Mouse (Mus musculus) MEL (cell line): ENCODE results near the gene Dennd1a. TPM values are rescaled to one million over a fixed set of nuclear protein-coding genes. Genes with fewer than 3 reads are reported as not detected.

Experiments used
- DNase-seq: peaks from one replicate; pipeline ENCODE4 v3.0.0; 2011; ENCODE audit warnings: low read depth, low spot score
- H3K27ac ChIP-seq: 2 replicates; pipeline ENCODE4 v1.5.1; 2012; ENCODE audit warnings: low read depth, mild to moderate bottlenecking, control low read depth, low read length, moderate library complexity; ENCODE audit not compliant: control insufficient read depth
- H3K27me3 ChIP-seq, 2 experiments: fragments of 150-350 bp in 1 of 2; sonication (generic) in 1 of 2; 2 replicates each; pipeline ENCODE4 v1.6.1; 2012; ENCODE audit warnings: low read length in 2 of 2, mild to moderate bottlenecking in 2 of 2, improper control_type of control experiment in 1 of 2, moderate library complexity in 1 of 2; ENCODE audit not compliant: insufficient read depth in 2 of 2, control insufficient read depth in 1 of 2
- H3K36me3 ChIP-seq, 2 experiments: 2 replicates each; pipeline ENCODE4 v1.6.1; 2012 to 2014; ENCODE audit warnings: low read length in 2 of 2, improper control_type of control experiment in 1 of 2, inconsistent platforms in 1 of 2, mild to moderate bottlenecking in 1 of 2; ENCODE audit not compliant: insufficient read depth in 2 of 2, control insufficient read depth in 1 of 2
- H3K4me1 ChIP-seq, 2 experiments: fragments of 150-350 bp in 1 of 2; sonication (generic) in 1 of 2; 2 replicates each; pipeline ENCODE4 v1.6.1; 2012; ENCODE audit warnings: low read length in 2 of 2, improper control_type of control experiment in 1 of 2, mild to moderate bottlenecking in 1 of 2; ENCODE audit not compliant: insufficient read depth in 2 of 2, control insufficient read depth in 1 of 2
- H3K4me3 ChIP-seq, 2 experiments: fragments of 150-350 bp in 1 of 2; sonication (generic) in 1 of 2; 2 replicates each; pipeline ENCODE4 v1.5.1; 2012; ENCODE audit warnings: low read depth in 2 of 2, low read length in 2 of 2, mild to moderate bottlenecking in 2 of 2, moderate library complexity in 2 of 2, control low read depth in 1 of 2, improper control_type of control experiment in 1 of 2; ENCODE audit not compliant: control insufficient read depth in 1 of 2, insufficient read depth in 1 of 2
- H3K79me2 ChIP-seq: 2 replicates; pipeline ENCODE4 v1.6.1; 2012; ENCODE audit warnings: mild to moderate bottlenecking, low read length, moderate library complexity; ENCODE audit not compliant: control insufficient read depth, poor library complexity, insufficient read depth
- H3K9ac ChIP-seq: 2 replicates; pipeline ENCODE4 v1.6.1; 2012; ENCODE audit warnings: low read depth, mild to moderate bottlenecking, control low read depth, low read length, moderate library complexity; ENCODE audit not compliant: control insufficient read depth, poor library complexity, severe bottlenecking
- H3K9me3 ChIP-seq: fragments of 150-350 bp; sonication (generic); replicated peaks from 2 replicates; pipeline ENCODE4 v1.6.1; 2012; ENCODE audit warnings: mild to moderate bottlenecking, low read length, improper control_type of control experiment, moderate library complexity; ENCODE audit not compliant: insufficient read depth
- E2F4 ChIP-seq: IDR thresholded peaks from 2 replicates; pipeline ENCODE4 v1.6.1; 2011; ENCODE audit warnings: low read depth, low read length, improper control_type of control experiment, borderline replicate concordance
- ELF1 ChIP-seq: IDR thresholded peaks from 2 replicates; pipeline ENCODE4 v1.6.1; 2014; ENCODE audit warnings: low read depth, mild to moderate bottlenecking, inconsistent platforms, low read length, improper control_type of control experiment, moderate library complexity
- EP300 ChIP-seq, 2 experiments: IDR thresholded peaks; 2 replicates each; pipeline ENCODE4 v1.6.1; 2011; ENCODE audit warnings: improper control_type of control experiment in 2 of 2, low read length in 2 of 2, low read depth in 1 of 2, mild to moderate bottlenecking in 1 of 2
- ETS1 ChIP-seq: IDR thresholded peaks from 2 replicates; pipeline ENCODE4 v1.6.1; 2012; ENCODE audit warnings: low read depth, mild to moderate bottlenecking, inconsistent platforms, low read length, improper control_type of control experiment, moderate library complexity
- GATA1 ChIP-seq: IDR thresholded peaks from 2 replicates; pipeline ENCODE4 v1.6.1; 2011; ENCODE audit warnings: low read depth, low read length, improper control_type of control experiment
- JUND ChIP-seq: IDR thresholded peaks from 2 replicates; pipeline ENCODE4 v1.6.1; 2011; ENCODE audit warnings: low read depth, mild to moderate bottlenecking, improper control_type of control experiment, low read length
- MAZ ChIP-seq: IDR thresholded peaks from 2 replicates; pipeline ENCODE4 v1.6.1; 2012; ENCODE audit warnings: low read depth, mild to moderate bottlenecking, inconsistent platforms, low read length, improper control_type of control experiment
- MXI1 ChIP-seq: IDR thresholded peaks from 2 replicates; pipeline ENCODE4 v1.6.1; 2011; ENCODE audit warnings: mild to moderate bottlenecking, low read depth, low read length, improper control_type of control experiment
- NRF1 ChIP-seq: IDR thresholded peaks from 2 replicates; pipeline ENCODE4 v1.6.1; 2014; ENCODE audit warnings: low read depth, mild to moderate bottlenecking, inconsistent platforms, low read length, improper control_type of control experiment, moderate library complexity; ENCODE audit not compliant: poor library complexity, insufficient read depth, severe bottlenecking
- POLR2AphosphoS2 ChIP-seq: IDR thresholded peaks from 2 replicates; pipeline ENCODE4 v1.6.1; 2011; ENCODE audit warnings: low read length, improper control_type of control experiment
- POLR2AphosphoS5 ChIP-seq: IDR thresholded peaks from 2 replicates; pipeline ENCODE4 v1.6.1; 2012; ENCODE audit warnings: low read depth, borderline replicate concordance, mild to moderate bottlenecking, inconsistent platforms, low read length, moderate library complexity, mixed read lengths
- RCOR1 ChIP-seq: IDR thresholded peaks from 2 replicates; pipeline ENCODE4 v1.6.1; 2012; ENCODE audit warnings: low read depth, mild to moderate bottlenecking, inconsistent platforms, low read length, improper control_type of control experiment
- SIN3A ChIP-seq: IDR thresholded peaks from 2 replicates; pipeline ENCODE4 v1.6.1; 2012; ENCODE audit warnings: low read length, improper control_type of control experiment, inconsistent platforms
- TBP ChIP-seq: IDR thresholded peaks from 2 replicates; pipeline ENCODE4 v1.8.0; 2011; ENCODE audit warnings: low read depth, low read length, improper control_type of control experiment
- UBTF ChIP-seq: IDR thresholded peaks from 2 replicates; pipeline ENCODE4 v1.6.1; 2012; ENCODE audit warnings: low read depth, mild to moderate bottlenecking, inconsistent platforms, low read length, improper control_type of control experiment, moderate library complexity, borderline replicate concordance; ENCODE audit not compliant: insufficient read depth
- USF1 ChIP-seq: IDR thresholded peaks from 2 replicates; pipeline ENCODE4 v1.6.1; 2014; ENCODE audit warnings: low read depth, mild to moderate bottlenecking, inconsistent platforms, low read length, improper control_type of control experiment, moderate library complexity
- USF2 ChIP-seq, 2 experiments: IDR thresholded peaks; 2 replicates each; pipeline ENCODE4 v1.6.1; 2011 to 2012; ENCODE audit warnings: improper control_type of control experiment in 2 of 2, low read length in 2 of 2, borderline replicate concordance in 1 of 2, inconsistent platforms in 1 of 2, low read depth in 1 of 2, mild to moderate bottlenecking in 1 of 2; ENCODE audit not compliant: insufficient read depth in 1 of 2
- ZC3H11A ChIP-seq: IDR thresholded peaks from 2 replicates; pipeline ENCODE4 v1.6.1; 2012; ENCODE audit warnings: low read depth, mild to moderate bottlenecking, inconsistent platforms, low read length, improper control_type of control experiment
- ZKSCAN1 ChIP-seq: IDR thresholded peaks from 2 replicates; pipeline ENCODE4 v1.6.1; 2012; ENCODE audit warnings: low read depth, mild to moderate bottlenecking, inconsistent platforms, low read length, improper control_type of control experiment, moderate library complexity
- ZNF384 ChIP-seq: IDR thresholded peaks from 2 replicates; pipeline ENCODE4 v1.6.1; 2012; ENCODE audit warnings: low read depth, mild to moderate bottlenecking, inconsistent platforms, low read length, improper control_type of control experiment
- polyA plus RNA-seq, 2 experiments: library from polyadenylated mRNA; stranded (reverse) in 1 of 2; unstranded in 1 of 2; fragments of >175 nt in 1 of 2; fragments of >200 nt in 1 of 2; gene quantifications; 2 replicates each; pipeline versions ENCODE4 v1.2.1 to v1.2.4; 2012; ENCODE audit warnings: low replicate concordance in 2 of 2, low read depth in 1 of 2; ENCODE audit not compliant: insufficient read length in 2 of 2, insufficient read depth in 1 of 2, missing spikeins in 1 of 2
- total RNA-seq: library from RNA; depleted of rRNA; stranded (reverse); fragments of 300-350 nt; gene quantifications from 2 replicates; pipeline ENCODE4 v1.2.3, GENCODE M21; 2012

The Dennd1a gene
- total and polyA plus RNA-seq, 3 experiments: 5.0 to 21.8 TPM; not detected in 1

GRCm38 (mm10) chr2:37857472-37857871 lies 429.7 kb downstream of the Dennd1a start:
- Histone ChIP-seq H3K4me1 (no peaks in the 10 kb centered on the region), H3K9ac (no peak overlapping the region)
- TF ChIP-seq GATA1 (no peak), POLR2AphosphoS5 (no peak), MAZ (no peak), NRF1 (no peak), RCOR1 (no peak), UBTF (no peak), EP300 (IDR thresholded peaks at IDR 0.05; ENCODE audit: low read depth in 1 of 2, low read length in 2 of 2) (no peak), SIN3A (no peak), TBP (no peak), ELF1 (no peak), ETS1 (no peak), ZC3H11A (no peak)
- TF ChIP-seq, all 39 proteins: peak for 0
- no peaks in the 10 kb centered on the region for H3K27me3 ChIP-seq
- H3K4me3 ChIP-seq: no peak overlapping the region
- no peaks in the 10 kb centered on the region for H3K9me3 ChIP-seq
- H3K27ac ChIP-seq: no peak overlapping the region
- no peaks in the 10 kb centered on the region; a peak in 1 of 4 replicates for H3K36me3 ChIP-seq
- no peak for DNase-seq
- H3K79me2 ChIP-seq: no peaks in the 10 kb centered on the region

- Histone ChIP-seq H3K4me1 (no peaks in the 10 kb centered on the region), H3K36me3 (no peaks in the 10 kb centered on the region; a peak in 1 of 4 replicates), H3K79me2 (no peaks in the 10 kb centered on the region), H3K27ac (no peak overlapping the region), H3K27me3 (no peaks in the 10 kb centered on the region), H3K9me3 (no peaks in the 10 kb centered on the region), H3K4me3 (no peak overlapping the region), H3K9ac (no peak overlapping the region)
- TF ChIP-seq POLR2AphosphoS2: no peak
- TF ChIP-seq USF2 (IDR thresholded peaks at IDR 0.05; ENCODE audit: borderline replicate concordance in 1 of 2, insufficient read depth in 1 of 2, low read depth in 1 of 2, low read length in 2 of 2): no peak
- no peak for TF ChIP-seq JUND
- TF ChIP-seq GATA1: no peak
- TF ChIP-seq MXI1: no peak
- no peak for TF ChIP-seq USF1
- no peak for TF ChIP-seq ZNF384
- TF ChIP-seq SIN3A: no peak
- TF ChIP-seq ZKSCAN1: no peak
- no peak for TF ChIP-seq E2F4
- TF ChIP-seq RCOR1: no peak
- no peak for TF ChIP-seq ELF1
- no peak for DNase-seq
These were observed 430.2 kb downstream of the Dennd1a start for GRCm38 (mm10) chr2:37856955-37857354.
